Mouse (Mus musculus) liver, postnatal 0 days (tissue): ENCODE data around the gene Rps6.

Experiments used
- CTCF ChIP-seq: sonication (generic); IDR thresholded peaks from 2 replicates; pipeline ENCODE4 v1.5.1; 2016; ENCODE audit warnings: antibody characterized with exemption, low read depth
- EP300 ChIP-seq: IDR thresholded peaks from 2 replicates; pipeline ENCODE4 v1.6.1; 2016; ENCODE audit warnings: antibody characterized with exemption, low read depth, mild to moderate bottlenecking

GRCm38 (mm10) chr4:86881178-86881577 lies 24.0 kb upstream of the Rps6 start:
- no peak for TF ChIP-seq CTCF
- TF ChIP-seq EP300, result no peak
